Comparison of ENCODE assay signal across 10 mouse cellular contexts in the genomic region with DNA sequence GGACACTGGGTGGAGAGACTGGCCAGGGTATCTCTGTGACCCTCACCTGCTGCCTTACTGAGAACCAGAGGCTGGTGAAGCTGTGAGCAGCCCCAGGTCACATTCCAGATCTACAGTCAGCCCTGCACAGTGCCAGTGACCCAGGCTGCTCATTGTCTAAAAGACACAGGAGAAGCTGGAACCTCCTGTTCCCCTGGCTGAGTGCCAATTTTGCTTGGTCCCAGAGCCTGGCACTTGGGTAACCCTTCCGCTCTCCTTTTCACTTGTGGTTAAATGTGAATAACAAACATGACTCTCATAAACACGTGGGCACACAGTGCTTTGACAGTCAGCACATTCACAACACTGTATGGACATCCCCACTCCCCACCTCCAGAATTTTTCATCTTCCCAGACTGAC.
DNase-seq lines count a peak whose midpoint lies in the region; ATAC-seq and TF ChIP-seq lines count a peak whose summit lies in the region.
"Had no signal": no experiment of that assay in that cellular context is flagged by ENCODE, and none has a peak within 500 bp of the region (broad histone marks: within the 10 kb centered on the region; RNA-seq: fewer than 3 reads in every experiment).

No protein-coding gene starts in this region.

- no peak overlapping the region for H3K4me2 ChIP-seq in hindbrain, postnatal 0 days (ENCODE audit: low read depth, low read length)
- H3K4me2 ChIP-seq in hindbrain, embryonic 14.5 days (replicated peaks) = no peak overlapping the region
- no peak overlapping the region for H3K4me2 ChIP-seq in midbrain, embryonic 13.5 days (replicated peaks)
- H3K4me2 ChIP-seq in midbrain, postnatal 0 days (ENCODE audit: low read depth, low read length, poor library complexity, severe bottlenecking) = no peak overlapping the region
- H3K4me2 ChIP-seq in stomach, postnatal 0 days (replicated peaks; ENCODE audit: low read depth) = no peak overlapping the region

- no peak for TF ChIP-seq CTCF in hindbrain, postnatal 0 days (IDR thresholded peaks at IDR 0.05; ENCODE audit: low read depth)
- TF ChIP-seq CTCF in midbrain, postnatal 0 days (IDR thresholded peaks at IDR 0.05) = no peak
- no peak for TF ChIP-seq CTCF in stomach, postnatal 0 days (IDR thresholded peaks at IDR 0.05; ENCODE audit: low read depth)

- no peaks in the 10 kb centered on the region for H3K4me1 ChIP-seq in hindbrain, postnatal 0 days (ENCODE audit: insufficient read depth, low read length)
- H3K4me1 ChIP-seq in hindbrain, embryonic 14.5 days (replicated peaks; ENCODE audit: control insufficient read depth, insufficient read depth, low read length) = peaks cover 2% of the 10 kb centered on the region; the same call in 1 of the 2 replicates
- peaks cover under 1% of the 10 kb centered on the region; the same call in 1 of the 2 replicates for H3K4me1 ChIP-seq in midbrain, embryonic 13.5 days (replicated peaks)
- H3K4me1 ChIP-seq in midbrain, postnatal 0 days (ENCODE audit: insufficient read depth, low read length) = no peaks in the 10 kb centered on the region
- no peaks in the 10 kb centered on the region for H3K4me1 ChIP-seq in stomach, postnatal 0 days (replicated peaks; ENCODE audit: control insufficient read depth, insufficient read depth)
- H3K4me1 ChIP-seq: megakaryocyte, embryonic 14.5 days had no signal

- H3K4me3 ChIP-seq in hindbrain, postnatal 0 days (ENCODE audit: low read length) = no peak overlapping the region
- no peak overlapping the region for H3K4me3 ChIP-seq in hindbrain, embryonic 14.5 days (replicated peaks; ENCODE audit: low read length)
- no peak overlapping the region for H3K4me3 ChIP-seq in midbrain, embryonic 13.5 days (replicated peaks)
- no peak overlapping the region for H3K4me3 ChIP-seq in midbrain, postnatal 0 days (ENCODE audit: low read depth, low read length)
- no peak overlapping the region for H3K4me3 ChIP-seq in stomach, postnatal 0 days (ENCODE audit: low read depth, low read length)
- H3K4me3 ChIP-seq: megakaryocyte, embryonic 14.5 days had no signal

- 55% methylated on average over 2 of the region's 2 CpGs for WGBS in hindbrain, postnatal 0 days
- whole genome bisulfite sequencing in hindbrain, embryonic 14.5 days = 75% methylated on average over 2 of the region's 2 CpGs
- WGBS in midbrain, embryonic 13.5 days = 85% methylated on average over 2 of the region's 2 CpGs
- WGBS in midbrain, postnatal 0 days = 78% methylated on average over 2 of the region's 2 CpGs
- 85% methylated on average over 2 of the region's 2 CpGs for WGBS in stomach, postnatal 0 days

- no peaks in the 10 kb centered on the region for H3K27me3 ChIP-seq in hindbrain, postnatal 0 days (ENCODE audit: insufficient read depth, low read length)
- H3K27me3 ChIP-seq in hindbrain, embryonic 14.5 days (ENCODE audit: control insufficient read depth, insufficient read depth, low read length) = no peaks in the 10 kb centered on the region
- no peaks in the 10 kb centered on the region for H3K27me3 ChIP-seq in midbrain, embryonic 13.5 days
- H3K27me3 ChIP-seq in midbrain, postnatal 0 days (ENCODE audit: insufficient read depth, low read length) = no peaks in the 10 kb centered on the region
- no peaks in the 10 kb centered on the region for H3K27me3 ChIP-seq in stomach, postnatal 0 days (ENCODE audit: control insufficient read depth, insufficient read depth, low read length)

- ATAC-seq in hindbrain, postnatal 0 days = peak; percentile 44
- ATAC-seq in hindbrain, embryonic 14.5 days (ENCODE audit: low FRiP score) = no peak; the same call in 1 of the 2 replicates
- ATAC-seq in midbrain, embryonic 13.5 days = peak; percentile 67
- no peak; the same call in 1 of the 2 replicates for ATAC-seq in midbrain, postnatal 0 days (ENCODE audit: low FRiP score)
- ATAC-seq in stomach, postnatal 0 days (ENCODE audit: low FRiP score, low TSS enrichment) = peak; percentile 30; the same call in 1 of the 2 replicates
- ATAC-seq: activated CD4-positive, CD25-positive, alpha-beta regulatory T cell, adult 4 months had no signal

- H3K27ac ChIP-seq in hindbrain, postnatal 0 days = no peak overlapping the region
- H3K27ac ChIP-seq in hindbrain, embryonic 14.5 days = no peak overlapping the region
- H3K27ac ChIP-seq in midbrain, embryonic 13.5 days = no peak overlapping the region
- H3K27ac ChIP-seq in midbrain, postnatal 0 days (ENCODE audit: low read depth, low read length) = no peak overlapping the region
- no peak overlapping the region for H3K27ac ChIP-seq in stomach, postnatal 0 days (replicated peaks)

- H3K9me3 ChIP-seq in hindbrain, postnatal 0 days (ENCODE audit: low read length) = no peaks in the 10 kb centered on the region
- no peaks in the 10 kb centered on the region for H3K9me3 ChIP-seq in hindbrain, embryonic 14.5 days (ENCODE audit: control insufficient read depth, low read length)
- H3K9me3 ChIP-seq in midbrain, embryonic 13.5 days = no peaks in the 10 kb centered on the region
- H3K9me3 ChIP-seq in midbrain, postnatal 0 days (ENCODE audit: low read length) = no peaks in the 10 kb centered on the region
- H3K9me3 ChIP-seq in stomach, postnatal 0 days (ENCODE audit: control insufficient read depth, low read length) = no peaks in the 10 kb centered on the region

- H3K9ac ChIP-seq in hindbrain, postnatal 0 days (replicated peaks; ENCODE audit: low read length) = no peak overlapping the region
- no peak overlapping the region for H3K9ac ChIP-seq in hindbrain, embryonic 14.5 days
- H3K9ac ChIP-seq in midbrain, embryonic 13.5 days (replicated peaks) = no peak overlapping the region
- H3K9ac ChIP-seq in midbrain, postnatal 0 days (replicated peaks; ENCODE audit: low read length, poor library complexity, severe bottlenecking) = no peak overlapping the region
- H3K9ac ChIP-seq in stomach, postnatal 0 days (ENCODE audit: low read length) = no peak overlapping the region

- DNase-seq in adrenal gland, adult (ENCODE audit: inconsistent age in 2 of 2, low spot score in 1 of 2) = peak; percentile 44 to 46
- DNase-seq in adrenal gland, adult 2 months = no peak
- DNase-seq in hindbrain, postnatal 0 days (ENCODE audit: low spot score) = peak; percentile 17
- DNase-seq in hindbrain, embryonic 14.5 days (ENCODE audit: low spot score) = no peak
- no peak for DNase-seq in midbrain, postnatal 0 days (ENCODE audit: low spot score)
- no peak for DNase-seq in stomach, postnatal 0 days (ENCODE audit: low spot score)
- DNase-seq in layer of hippocampus, adult 18-20 months (ENCODE audit: low spot score in 2 of 2) = no peak

- H3K36me3 ChIP-seq in hindbrain, postnatal 0 days (ENCODE audit: insufficient read depth, low read length) = no peaks in the 10 kb centered on the region
- H3K36me3 ChIP-seq in hindbrain, embryonic 14.5 days (replicated peaks; ENCODE audit: control insufficient read depth, insufficient read depth) = no peaks in the 10 kb centered on the region
- H3K36me3 ChIP-seq in midbrain, embryonic 13.5 days = no peaks in the 10 kb centered on the region
- H3K36me3 ChIP-seq in midbrain, postnatal 0 days (ENCODE audit: insufficient read depth, low read length) = no peaks in the 10 kb centered on the region
- H3K36me3 ChIP-seq in stomach, postnatal 0 days (ENCODE audit: control insufficient read depth, insufficient read depth, low read length) = no peaks in the 10 kb centered on the region

- no peak for TF ChIP-seq EP300 in stomach, postnatal 0 days (optimal IDR thresholded peaks at IDR 0.05)

Comparison
In these comparisons a context has a peak if more than half of its experiments do, and no peak if none do; other contexts are left out.
1. DNase-seq: peak in adrenal gland, adult (2 of 2) and hindbrain, postnatal 0 days (single experiment); none in adrenal gland, adult 2 months (single experiment), hindbrain, embryonic 14.5 days (single experiment), midbrain, postnatal 0 days (single experiment), stomach, postnatal 0 days (single experiment) and layer of hippocampus, adult 18-20 months (0 of 2).
2. ATAC-seq: peak in hindbrain, postnatal 0 days (single experiment), midbrain, embryonic 13.5 days (single experiment) and stomach, postnatal 0 days (single experiment); none in hindbrain, embryonic 14.5 days (single experiment) and midbrain, postnatal 0 days (single experiment).